Mouse (Mus musculus) midbrain, postnatal 0 days (tissue): Measurements from ENCODE around the gene Eml3. TPM values are rescaled to one million over a fixed set of nuclear protein-coding genes. Genes with fewer than 3 reads are reported as not detected.

ENCODE experiments used
- ATAC-seq: fragments of 200-750 bp; cut with Nextera tagmentation; 2 replicates; pipeline ENCODE4 v1.8.0; 2017; ENCODE audit warnings: moderate number of reproducible peaks, mild to moderate bottlenecking, moderate TSS enrichment, moderate library complexity; ENCODE audit not compliant: low FRiP score
- DNase-seq: peaks from one replicate; pipeline ENCODE4 v3.0.0-alpha.2; 2015; ENCODE audit warnings: low spot score
- H3K27ac ChIP-seq: fragments of 300-500 bp; sonication (generic); 2 replicates; pipeline ENCODE4 v1.5.1; 2014; ENCODE audit warnings: low read depth, mild to moderate bottlenecking, low read length, mixed read lengths
- H3K27me3 ChIP-seq: fragments of 300-500 bp; sonication (generic); 2 replicates; pipeline ENCODE4 v1.6.1; 2014; ENCODE audit warnings: low read length, control low read depth, mixed read lengths; ENCODE audit not compliant: insufficient read depth
- H3K36me3 ChIP-seq: fragments of 300-500 bp; sonication (generic); 2 replicates; pipeline ENCODE4 v1.6.1; 2014; ENCODE audit warnings: low read length, control low read depth, mixed read lengths; ENCODE audit not compliant: insufficient read depth
- H3K4me1 ChIP-seq: fragments of 300-500 bp; sonication (generic); 2 replicates; pipeline ENCODE4 v1.6.1; 2014; ENCODE audit warnings: mild to moderate bottlenecking, control low read depth, antibody characterized with exemption, low read length, mixed read lengths; ENCODE audit not compliant: insufficient read depth
- H3K4me2 ChIP-seq: fragments of 300-500 bp; sonication (generic); 2 replicates; pipeline ENCODE4 v1.6.1; 2014; ENCODE audit warnings: low read depth, mild to moderate bottlenecking, low read length, mixed read lengths; ENCODE audit not compliant: poor library complexity, severe bottlenecking
- H3K4me3 ChIP-seq: fragments of 300-500 bp; sonication (generic); 2 replicates; pipeline ENCODE4 v1.5.1; 2014; ENCODE audit warnings: low read depth, mild to moderate bottlenecking, low read length, moderate library complexity
- H3K9ac ChIP-seq: fragments of 300-500 bp; sonication (generic); replicated peaks from 2 replicates; pipeline ENCODE4 v1.6.1; 2014; ENCODE audit warnings: mild to moderate bottlenecking, low read length, moderate library complexity, mixed read lengths; ENCODE audit not compliant: poor library complexity, severe bottlenecking
- H3K9me3 ChIP-seq: fragments of 300-500 bp; sonication (generic); 2 replicates; pipeline ENCODE4 v1.6.1; 2016; ENCODE audit warnings: low read length, control low read depth
- CTCF ChIP-seq: IDR thresholded peaks from 2 replicates; pipeline ENCODE4 v1.5.1; 2016; ENCODE audit warnings: antibody characterized with exemption, mild to moderate bottlenecking
- WGBS: fragments of 180-500 bp; shearing (Covaris S2); extraction: QIAGEN DNeasy Blood & Tissue Kit; methylation state at CpG from one replicate; pipeline ENCODE4 v1.1.7; 2014; 5-methylcytosine and 5-hydroxymethylcytosine counted together
- polyA plus RNA-seq: library from polyadenylated mRNA; unstranded; fragments of >200 nt; fragmentation: Nextera tagmentation; extraction: Ambion mirVana; gene quantifications from 2 replicates; pipeline ENCODE4 v1.2.1, GENCODE M21; 2015
- total RNA-seq: library from RNA; depleted of rRNA; stranded (reverse); fragments of >200 nt; gene quantifications from 2 replicates; pipeline ENCODE4 v1.2.3, GENCODE M21; 2014

The Eml3 gene
- total and polyA plus RNA-seq, 2 experiments from 2014 or later = 8.7 to 9.3 TPM

DNA sequence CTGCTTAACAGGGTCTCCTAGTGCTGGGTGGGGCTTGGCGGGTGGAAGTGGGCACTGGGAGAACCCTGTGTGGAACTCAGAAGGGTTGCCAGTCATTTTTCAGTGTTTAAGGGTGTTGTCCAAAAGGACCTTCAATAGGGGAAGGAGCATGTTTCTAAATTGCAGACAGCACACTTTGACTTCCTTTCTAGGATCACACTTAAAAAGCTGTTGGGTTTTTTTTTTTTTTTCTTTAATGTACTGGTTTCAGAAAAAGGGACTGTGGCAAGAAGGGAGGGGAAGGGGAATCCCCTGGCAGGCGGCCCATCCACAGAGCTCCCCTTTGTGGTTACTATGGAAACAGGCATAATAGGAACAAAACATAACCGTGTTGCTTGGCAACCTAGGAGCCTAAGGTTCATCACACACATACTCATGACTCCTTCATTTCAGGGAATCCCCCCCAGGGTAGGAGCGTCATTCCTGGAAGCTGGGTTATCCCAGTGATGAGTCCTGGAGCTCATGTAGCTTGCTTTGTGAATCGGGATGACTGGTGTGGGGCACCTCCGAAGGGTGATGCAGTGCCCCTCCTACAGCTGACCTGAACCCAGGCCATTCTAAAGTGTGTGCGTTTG is 55.0 kb downstream of the Eml3 start:
- peak; percentile 89 for DNase-seq

DNA sequence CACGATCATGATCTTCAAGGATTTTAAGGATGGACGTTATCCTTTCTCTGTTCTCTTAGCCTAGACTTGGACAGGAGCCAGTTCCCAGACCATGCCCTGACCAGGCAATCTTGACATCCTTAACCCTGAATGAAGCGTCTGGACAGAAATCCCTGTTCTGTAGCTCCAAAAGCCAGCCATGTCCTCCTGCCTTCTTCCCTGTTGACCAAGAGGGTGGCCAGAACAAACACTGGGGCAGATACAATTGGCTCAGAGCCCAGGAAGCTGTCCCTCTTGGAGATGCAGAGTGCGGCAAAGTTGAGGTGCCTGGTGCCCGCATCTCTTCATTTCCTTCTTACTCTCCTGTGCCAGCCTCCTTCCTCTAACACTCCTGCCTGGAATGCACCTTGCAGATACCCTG is 56.5 kb downstream of the Eml3 start:
- H3K4me2 ChIP-seq = no peak overlapping the region
- no peak for TF ChIP-seq CTCF
- no peak overlapping the region for H3K4me3 ChIP-seq
- H3K27ac ChIP-seq = no peak overlapping the region
- DNase-seq = no peak
- no peak for ATAC-seq
- H3K4me1 ChIP-seq = peaks cover 16% of the 10 kb centered on the region
- no peak overlapping the region for H3K9ac ChIP-seq
- peaks cover 2% of the 10 kb centered on the region; the same call in 1 of the 2 replicates for H3K36me3 ChIP-seq
- no peaks in the 10 kb centered on the region for H3K9me3 ChIP-seq
- WGBS = 67% methylated on average over 5 of the region's 5 CpGs
- H3K27me3 ChIP-seq = peaks cover 32% of the 10 kb centered on the region

More for the DNA sequence above, 55.0 kb downstream of the Eml3 start:
- no peak overlapping the region for H3K4me3 ChIP-seq
- peaks cover 13% of the 10 kb centered on the region for H3K4me1 ChIP-seq
- H3K4me2 ChIP-seq = peak overlapping the region; percentile 36
- peak; percentile 67 for ATAC-seq
- H3K27me3 ChIP-seq = peaks cover 17% of the 10 kb centered on the region
- H3K9me3 ChIP-seq = no peaks in the 10 kb centered on the region
- 3% methylated on average over 7 of the region's 7 CpGs for WGBS
- 0 out of 2 replicates have a peak overlapping the region, but pooled peaks have one; percentile 57 for H3K27ac ChIP-seq
- no peak overlapping the region for H3K9ac ChIP-seq
- H3K36me3 ChIP-seq = peaks cover 13% of the 10 kb centered on the region; the same call in 1 of the 2 replicates
- no peak for TF ChIP-seq CTCF

DNA sequence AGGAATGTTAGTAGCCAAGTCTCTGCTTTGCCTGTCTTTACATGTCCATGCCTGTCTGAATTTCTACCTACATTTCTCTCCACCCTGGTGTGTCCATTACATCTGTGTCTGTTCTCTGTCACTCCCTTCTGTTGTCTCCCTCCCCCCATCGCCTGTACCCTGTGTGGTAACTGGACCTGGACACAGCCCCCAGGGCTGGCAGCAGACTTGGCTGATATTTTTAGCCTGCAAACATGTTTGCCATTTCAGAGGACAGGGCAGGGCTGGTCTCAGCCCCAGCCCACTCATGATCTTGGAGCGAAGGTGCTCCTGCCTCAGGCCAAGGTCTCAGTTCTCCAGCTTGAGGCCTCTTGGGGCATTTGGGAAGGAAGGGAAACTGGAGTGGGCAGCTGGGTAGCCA is 58.5 kb downstream of the Eml3 start:
- H3K4me1 ChIP-seq = peaks cover 16% of the 10 kb centered on the region
- H3K9me3 ChIP-seq = no peaks in the 10 kb centered on the region
- 62% methylated on average over 2 of the region's 2 CpGs for WGBS
- DNase-seq (no peak), ATAC-seq (no peak)
- no peaks in the 10 kb centered on the region for H3K36me3 ChIP-seq
- no peak overlapping the region for H3K27ac ChIP-seq
- H3K9ac ChIP-seq = no peak overlapping the region
- no peak overlapping the region for H3K4me2 ChIP-seq
- peaks cover 35% of the 10 kb centered on the region for H3K27me3 ChIP-seq
- no peak overlapping the region for H3K4me3 ChIP-seq
- no peak for TF ChIP-seq CTCF

DNA sequence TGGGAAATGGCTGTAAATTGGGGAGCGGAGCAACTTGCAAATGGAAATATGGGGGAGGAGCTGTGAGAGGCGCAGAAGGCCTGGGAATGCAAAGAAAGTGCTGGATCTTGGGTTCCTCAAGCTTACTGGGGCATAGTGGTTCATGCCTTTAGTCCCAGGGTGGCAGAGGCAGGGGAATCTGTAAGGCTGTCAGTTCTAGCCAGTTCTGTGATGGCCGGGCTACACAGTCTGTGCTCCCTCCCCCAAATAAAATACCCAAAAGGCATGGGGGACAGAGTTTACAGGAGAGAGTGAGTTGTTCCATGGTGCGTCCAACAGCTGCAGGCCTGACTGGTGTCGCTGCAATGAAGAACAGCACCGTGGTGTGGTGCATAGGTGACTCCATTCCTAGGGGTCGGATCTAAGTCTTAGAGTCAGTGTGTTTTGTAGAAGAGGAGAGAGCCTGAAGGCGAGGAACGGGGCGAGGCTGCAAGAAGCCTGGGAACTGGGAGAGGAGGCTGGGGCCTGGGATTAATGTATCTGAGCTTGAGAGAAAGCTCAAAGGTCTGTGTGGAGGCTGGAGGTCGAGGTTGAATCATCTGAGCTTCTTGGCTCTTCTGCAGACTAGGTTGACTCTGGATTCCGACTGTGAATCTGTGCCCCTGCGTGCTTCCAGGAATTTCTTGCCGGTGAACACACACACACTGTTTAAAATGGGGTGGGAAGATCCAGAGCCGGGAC is 59.2 kb downstream of the Eml3 start:
- 27% methylated on average over 15 of the region's 15 CpGs for WGBS
- peaks cover 16% of the 10 kb centered on the region for H3K4me1 ChIP-seq
- H3K9ac ChIP-seq = no peak overlapping the region
- peak overlapping the region; percentile 75 for H3K4me2 ChIP-seq
- ATAC-seq (no peak), DNase-seq (no peak)
- no peaks in the 10 kb centered on the region for H3K9me3 ChIP-seq
- H3K36me3 ChIP-seq = no peaks in the 10 kb centered on the region
- peaks cover 35% of the 10 kb centered on the region for H3K27me3 ChIP-seq
- H3K27ac ChIP-seq = no peak overlapping the region
- TF ChIP-seq CTCF = no peak
- H3K4me3 ChIP-seq = peak overlapping the region; percentile 44

DNA sequence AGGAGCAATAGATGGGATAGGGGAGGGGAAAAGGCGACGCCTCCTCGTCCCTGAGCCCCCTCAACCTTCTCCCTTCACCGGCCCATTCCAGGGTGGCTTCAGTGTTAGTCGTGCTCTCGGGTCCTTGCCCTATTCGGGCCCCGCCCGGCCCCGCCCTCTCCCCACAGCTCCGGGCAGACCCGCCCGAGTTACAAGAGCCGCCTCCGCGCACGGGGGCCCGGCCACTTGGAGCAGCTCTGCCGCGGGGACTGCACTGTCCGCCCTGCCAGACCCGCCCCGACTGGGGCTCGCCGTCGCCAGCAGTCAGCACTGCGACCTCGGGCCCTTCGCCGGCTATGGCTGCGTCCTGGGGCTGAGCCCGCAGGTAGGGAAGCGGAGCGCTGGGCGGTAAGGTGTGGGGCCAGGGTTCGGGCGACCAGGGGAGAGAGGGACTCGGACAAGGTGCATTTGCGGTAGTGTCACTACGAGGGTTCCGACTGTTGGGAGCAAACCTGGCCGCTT is 59.8 kb downstream of the Eml3 start, which contains the start of gene Ahnak:
Gene Ahnak (plus strand): TSS at position 219 of the 501 bp plus-strand sequence.
- H3K27ac ChIP-seq = no peak within 1 kb of the TSS
- H3K4me1 ChIP-seq = peaks cover 16% of the 10 kb centered on the region
- H3K9ac ChIP-seq = peak within 1 kb of the TSS; percentile 48; the same call in 1 of the 2 replicates
- no peaks in the 10 kb centered on the region for H3K36me3 ChIP-seq
- peaks cover 35% of the 10 kb centered on the region for H3K27me3 ChIP-seq
- DNase-seq (no peak), ATAC-seq (peak; percentile 39; the same call in 1 of the 2 replicates)
- H3K4me2 ChIP-seq = peak within 1 kb of the TSS; percentile 75
- 1% methylated on average over 35 of the region's 42 CpGs for WGBS
- peak within 1 kb of the TSS; percentile 44 for H3K4me3 ChIP-seq
- H3K9me3 ChIP-seq = no peaks in the 10 kb centered on the region
- TF ChIP-seq CTCF = no peak
